Mouse (Mus musculus) neural tube, embryonic 14.5 days (tissue): ENCODE measurements around the gene Rpia. TPM values are rescaled to one million over a fixed set of nuclear protein-coding genes. Genes with fewer than 3 reads are reported as not detected.

Experiments used
- ATAC-seq: fragments of 200-750 bp; cut with Nextera tagmentation; 2 replicates; pipeline ENCODE4 v1.8.0; 2017; ENCODE audit warnings: low read depth, mild to moderate bottlenecking, moderate TSS enrichment, moderate library complexity
- H3K27ac ChIP-seq: fragments of 300-500 bp; sonication (generic); 2 replicates; pipeline ENCODE4 v1.5.1; 2014; ENCODE audit warnings: low read depth, mild to moderate bottlenecking, control low read depth, low read length, moderate library complexity, mixed read lengths
- H3K27me3 ChIP-seq: fragments of 300-500 bp; sonication (generic); 2 replicates; pipeline ENCODE4 v1.6.1; 2014; ENCODE audit warnings: low read length; ENCODE audit not compliant: control insufficient read depth, insufficient read depth
- H3K36me3 ChIP-seq: fragments of 300-500 bp; sonication (generic); 2 replicates; pipeline ENCODE4 v1.6.1; 2014; ENCODE audit warnings: low read length, mixed read lengths; ENCODE audit not compliant: control insufficient read depth, insufficient read depth
- H3K4me1 ChIP-seq: fragments of 300-500 bp; sonication (generic); 2 replicates; pipeline ENCODE4 v1.6.1; 2014; ENCODE audit warnings: low read length; ENCODE audit not compliant: control insufficient read depth, insufficient read depth
- H3K4me2 ChIP-seq: fragments of 300-500 bp; sonication (generic); 2 replicates; pipeline ENCODE4 v1.6.1; 2014; ENCODE audit warnings: mild to moderate bottlenecking, low read depth, low read length, control low read depth
- H3K4me3 ChIP-seq: fragments of 300-500 bp; sonication (generic); 2 replicates; pipeline ENCODE4 v1.5.1; 2014; ENCODE audit warnings: low read depth, low read length, control low read depth, mixed read lengths
- H3K9ac ChIP-seq: fragments of 300-500 bp; sonication (generic); replicated peaks from 2 replicates; pipeline ENCODE4 v1.6.1; 2014; ENCODE audit warnings: low read depth, mild to moderate bottlenecking, control low read depth, low read length, mixed read lengths
- H3K9me3 ChIP-seq: fragments of 300-500 bp; sonication (generic); 2 replicates; pipeline ENCODE4 v1.6.1; 2016; ENCODE audit warnings: low read length; ENCODE audit not compliant: control insufficient read depth
- WGBS: fragments of 180-500 bp; shearing (Covaris S2); extraction: QIAGEN DNeasy Blood & Tissue Kit; methylation state at CpG from one replicate; pipeline ENCODE4 v1.1.7; 2014; 5-methylcytosine and 5-hydroxymethylcytosine counted together
- polyA plus RNA-seq: library from polyadenylated mRNA; unstranded; fragments of >200 nt; fragmentation: Nextera tagmentation; extraction: Ambion mirVana; gene quantifications from 2 replicates; pipeline ENCODE4 v1.2.1, GENCODE M21; 2014

The Rpia gene
- 3.2 and 4.5 TPM in 2 replicates for polyA plus RNA-seq

DNA sequence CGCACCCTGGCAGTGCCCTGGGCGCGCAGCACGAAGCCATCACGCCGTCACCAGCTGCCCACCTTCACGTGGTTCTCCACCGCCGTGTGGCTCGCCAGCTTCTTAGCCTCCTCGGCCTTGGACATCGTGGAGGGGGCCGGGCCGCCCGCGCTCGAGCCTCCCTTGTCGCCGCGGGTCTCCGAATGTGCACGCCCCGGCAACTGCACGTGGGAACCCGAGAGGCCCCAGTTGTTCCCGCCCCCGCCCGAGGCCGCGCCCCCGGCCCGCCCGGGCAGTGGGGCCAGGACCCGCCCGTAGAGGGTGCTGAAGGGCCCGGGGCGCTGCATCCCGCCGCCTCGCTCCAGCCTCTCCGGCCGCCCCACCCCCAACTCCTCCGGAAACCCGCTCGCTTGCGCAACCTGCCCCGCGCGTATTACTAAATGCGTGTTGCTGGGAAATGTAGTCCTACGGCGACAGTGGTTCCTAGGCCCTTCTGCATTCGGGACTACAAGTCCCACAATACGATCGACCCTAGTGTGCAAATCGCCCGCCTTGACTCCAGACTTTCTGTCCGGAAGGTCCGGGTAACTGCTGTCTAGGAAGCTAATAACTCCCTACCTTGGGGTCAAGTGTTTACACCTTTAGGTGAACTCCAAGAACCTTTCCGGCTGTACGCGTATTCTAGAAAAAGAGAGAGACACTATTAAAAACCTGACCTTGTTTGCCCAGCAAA, at the start of gene Rpia:
Gene Rpia (minus strand): TSS at position 409 of the 712 bp plus-strand sequence.
- Histone ChIP-seq H3K9me3 (no peaks in the 10 kb centered on the region), H3K27ac (peak within 1 kb of the TSS; percentile 60), H3K4me1 (peaks cover 14% of the 10 kb centered on the region), H3K27me3 (no peaks in the 10 kb centered on the region), H3K9ac (peak within 1 kb of the TSS; percentile 77), H3K4me2 (peak within 1 kb of the TSS; percentile 67), H3K4me3 (peak within 1 kb of the TSS; percentile 75), H3K36me3 (no peaks in the 10 kb centered on the region)
- peak; percentile 98 for ATAC-seq
- WGBS: under 1% methylated on average over 62 of the region's 62 CpGs

DNA sequence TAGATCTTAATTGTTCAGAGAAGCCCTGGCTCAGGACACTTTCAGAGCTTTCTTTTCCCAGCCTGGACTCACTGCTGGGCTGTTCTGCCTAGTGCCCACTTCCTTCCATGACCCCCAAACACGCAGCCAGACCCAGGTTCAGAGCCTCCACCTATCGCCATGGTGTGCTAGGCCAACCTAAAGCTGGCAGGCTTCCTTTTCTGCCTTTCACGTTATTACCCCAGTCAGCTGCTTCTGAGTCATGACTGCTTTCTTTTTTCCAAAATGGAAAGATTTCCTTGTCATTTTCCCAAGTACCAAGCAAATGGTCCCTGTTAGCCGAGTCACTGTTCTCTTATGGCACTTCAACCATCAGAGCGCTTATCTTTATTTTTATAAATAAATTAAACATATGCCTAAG, 48.2 kb upstream of the Rpia start:
- Histone ChIP-seq H3K4me3 (no peak overlapping the region), H3K9ac (no peak overlapping the region), H3K9me3 (no peaks in the 10 kb centered on the region), H3K27me3 (no peaks in the 10 kb centered on the region), H3K4me2 (no peak overlapping the region), H3K36me3 (no peaks in the 10 kb centered on the region), H3K27ac (no peak overlapping the region), H3K4me1 (peaks cover 5% of the 10 kb centered on the region; the same call in 1 of the 2 replicates)
- WGBS: 64% methylated on average over 5 of the region's 5 CpGs
- no peak for ATAC-seq

DNA sequence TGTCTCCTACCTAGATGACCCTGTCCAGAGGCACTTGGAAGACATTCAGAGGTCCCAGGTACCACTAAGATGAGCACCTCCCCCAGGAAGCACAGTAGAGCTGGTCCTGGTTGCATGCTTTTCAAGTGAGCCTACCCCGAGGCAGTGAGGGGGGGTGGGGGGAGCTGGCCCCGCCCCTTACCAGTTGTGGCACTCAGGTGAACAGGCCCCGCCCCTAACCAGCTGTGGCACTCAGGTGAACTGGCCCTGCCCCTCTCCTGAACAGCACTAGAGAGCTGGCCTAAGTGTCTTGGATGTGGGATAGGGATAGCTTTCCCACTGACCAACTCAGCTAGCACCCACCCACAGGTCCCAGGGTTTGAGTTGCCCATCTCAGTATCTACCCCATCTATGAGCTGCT, 46.5 kb upstream of the Rpia start:
- Histone ChIP-seq H3K27me3 (no peaks in the 10 kb centered on the region), H3K9ac (no peak overlapping the region), H3K4me1 (0 out of 2 replicates have a peak, but pooled peaks cover 3% of the 10 kb centered on the region), H3K27ac (no peak overlapping the region), H3K36me3 (no peaks in the 10 kb centered on the region), H3K9me3 (no peaks in the 10 kb centered on the region), H3K4me3 (no peak overlapping the region), H3K4me2 (no peak overlapping the region)
- 56% methylated on average over 3 of the region's 3 CpGs for WGBS
- ATAC-seq: no peak

DNA sequence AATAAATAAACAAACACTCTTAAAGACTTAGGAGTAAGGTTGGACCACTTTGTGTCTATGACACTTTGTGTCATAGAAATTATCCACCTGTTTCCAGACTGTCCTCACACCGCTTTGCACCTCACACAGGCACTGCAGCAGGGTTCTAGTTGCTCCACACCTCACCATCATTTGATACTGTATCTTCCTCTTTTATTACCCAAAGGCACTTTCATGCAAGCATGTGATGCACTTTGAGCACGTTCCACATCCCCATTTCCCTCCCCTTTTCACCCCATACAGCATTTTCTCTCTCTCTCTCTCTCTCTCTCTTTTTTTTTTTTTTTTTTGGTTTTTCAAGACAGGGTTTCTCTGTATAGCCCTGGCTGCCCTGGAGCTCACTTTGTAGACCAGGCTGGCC, 45.3 kb upstream of the Rpia start:
- Histone ChIP-seq H3K36me3 (no peaks in the 10 kb centered on the region), H3K27ac (no peak overlapping the region), H3K9me3 (no peaks in the 10 kb centered on the region), H3K9ac (no peak overlapping the region), H3K4me2 (no peak overlapping the region), H3K27me3 (no peaks in the 10 kb centered on the region), H3K4me1 (no peaks in the 10 kb centered on the region), H3K4me3 (no peak overlapping the region)
- 80% methylated on average over 2 of the region's 2 CpGs for WGBS
- ATAC-seq: no peak

DNA sequence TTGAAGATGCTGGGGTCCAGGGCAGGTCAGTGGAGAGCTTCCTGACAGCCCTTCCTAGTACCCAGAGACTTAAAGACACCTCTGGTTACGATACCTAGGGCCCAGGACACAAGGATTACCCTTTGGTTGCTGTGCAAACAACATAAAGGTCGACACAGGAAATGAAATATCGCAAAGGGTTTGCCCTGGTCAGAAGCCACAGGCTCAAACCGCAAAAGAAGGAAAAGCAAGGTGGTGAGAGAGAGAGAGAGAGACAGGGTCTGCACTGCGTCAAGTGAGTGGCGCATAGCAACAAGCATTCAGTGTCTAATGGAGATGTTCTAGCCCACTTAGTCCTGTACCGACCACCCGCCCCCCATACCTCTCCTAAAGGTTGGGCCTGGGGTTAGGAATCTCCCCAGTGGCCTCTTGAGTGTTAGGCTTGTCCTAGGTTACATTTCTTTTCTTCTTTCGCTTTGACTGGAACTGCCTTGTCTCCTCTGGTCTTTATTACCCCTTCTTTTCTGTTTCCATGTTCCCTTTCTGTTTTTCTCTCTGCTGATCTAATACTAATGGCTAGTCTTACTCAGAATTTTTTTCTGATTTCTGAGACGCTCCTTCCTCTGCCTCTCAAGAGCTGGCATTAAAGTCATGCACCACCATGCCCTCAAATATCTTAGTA, 39.3 kb upstream of the Rpia start:
- H3K4me2 ChIP-seq: no peak overlapping the region
- H3K36me3 ChIP-seq: no peaks in the 10 kb centered on the region
- H3K4me1 ChIP-seq: no peaks in the 10 kb centered on the region
- no peak overlapping the region for H3K9ac ChIP-seq
- no peak overlapping the region for H3K27ac ChIP-seq
- H3K9me3 ChIP-seq: no peaks in the 10 kb centered on the region
- no peaks in the 10 kb centered on the region for H3K27me3 ChIP-seq
- WGBS: 82% methylated on average over 10 of the region's 10 CpGs
- ATAC-seq: no peak
- no peak overlapping the region for H3K4me3 ChIP-seq

DNA sequence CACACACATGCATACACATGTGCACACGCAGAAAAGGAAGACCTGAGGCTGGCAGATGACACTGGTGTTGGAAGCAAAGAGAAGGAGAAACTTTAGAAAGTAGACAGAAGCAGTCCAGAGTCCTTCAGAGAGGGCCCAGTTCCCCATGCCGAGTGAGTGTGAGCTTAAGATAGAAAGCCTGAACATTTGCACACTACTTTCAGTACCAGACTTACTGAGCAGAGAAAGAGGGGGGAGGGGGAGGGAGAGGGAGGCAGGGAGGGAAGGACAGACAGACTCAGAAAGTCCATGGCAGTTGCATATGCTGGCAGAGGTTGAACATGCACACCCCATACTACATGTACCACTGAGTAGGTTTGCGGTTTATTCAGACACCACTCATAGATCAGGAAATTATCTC, 38.5 kb upstream of the Rpia start:
- 84% methylated on average over 3 of the region's 3 CpGs for WGBS
- no peak overlapping the region for H3K4me3 ChIP-seq
- no peak for ATAC-seq
- no peaks in the 10 kb centered on the region for H3K4me1 ChIP-seq
- no peak overlapping the region for H3K9ac ChIP-seq
- no peak overlapping the region for H3K27ac ChIP-seq
- H3K27me3 ChIP-seq: no peaks in the 10 kb centered on the region
- no peak overlapping the region for H3K4me2 ChIP-seq
- no peaks in the 10 kb centered on the region for H3K36me3 ChIP-seq
- no peaks in the 10 kb centered on the region for H3K9me3 ChIP-seq

DNA sequence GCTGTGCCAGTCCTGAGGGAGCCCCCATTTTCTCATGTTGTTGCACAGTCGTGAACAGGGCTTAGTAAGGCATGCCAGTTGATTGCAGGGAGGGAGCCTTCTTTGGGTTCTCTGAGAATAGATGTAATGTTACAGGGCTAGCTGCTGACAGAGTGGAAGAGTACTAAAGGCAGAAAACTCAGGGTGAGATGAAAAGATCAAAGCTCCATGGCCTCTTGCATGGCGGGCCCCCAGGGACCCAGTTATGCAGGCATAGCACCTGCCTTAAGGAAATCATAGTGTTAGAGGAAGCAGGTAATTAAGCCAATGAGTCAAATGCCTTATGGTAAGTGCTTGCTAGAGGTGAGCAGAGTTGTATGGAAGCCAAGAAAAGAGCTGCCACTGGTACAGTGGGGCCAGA, 37.4 kb upstream of the Rpia start:
- Histone ChIP-seq H3K9me3 (no peaks in the 10 kb centered on the region), H3K27me3 (no peaks in the 10 kb centered on the region), H3K27ac (no peak overlapping the region), H3K4me2 (no peak overlapping the region), H3K4me1 (no peaks in the 10 kb centered on the region), H3K36me3 (no peaks in the 10 kb centered on the region), H3K4me3 (no peak overlapping the region), H3K9ac (no peak overlapping the region)
- ATAC-seq: no peak
- 50% methylated on average over 2 of the region's 2 CpGs for WGBS

DNA sequence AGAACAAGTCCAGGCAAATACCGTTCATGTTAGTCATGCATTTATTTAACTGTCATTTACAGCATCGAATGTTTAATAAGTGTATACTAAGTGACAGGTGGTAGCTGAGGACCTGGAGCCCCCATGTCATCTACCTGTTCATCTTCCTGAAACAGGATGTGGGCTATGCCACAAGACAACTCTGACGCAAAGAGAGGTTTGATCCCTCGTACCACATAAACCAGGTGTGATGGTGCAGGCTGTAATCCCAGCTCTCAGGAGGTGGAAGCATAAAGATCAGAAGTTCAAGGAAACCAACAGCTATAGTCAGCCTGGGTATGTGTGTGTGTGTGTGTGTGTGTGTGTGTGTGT, 32.9 kb upstream of the Rpia start:
- H3K9me3 ChIP-seq: no peaks in the 10 kb centered on the region
- no peak; the same call in 1 of the 2 replicates for ATAC-seq
- no peak overlapping the region for H3K9ac ChIP-seq
- peak overlapping the region; percentile 75 for H3K4me2 ChIP-seq
- H3K27me3 ChIP-seq: no peaks in the 10 kb centered on the region
- no peak overlapping the region for H3K27ac ChIP-seq
- peak overlapping the region; percentile 39; the same call in 1 of the 2 replicates for H3K4me3 ChIP-seq
- H3K4me1 ChIP-seq: peaks cover 6% of the 10 kb centered on the region; the same call in 1 of the 2 replicates
- 56% methylated on average over 4 of the region's 4 CpGs for WGBS
- no peaks in the 10 kb centered on the region for H3K36me3 ChIP-seq
